Mouse (Mus musculus) heart, postnatal 0 days (tissue): ENCODE data around the gene Cpvl. TPM values are rescaled to one million over a fixed set of nuclear protein-coding genes. Genes with fewer than 3 reads are reported as not detected.

Source experiments
- ATAC-seq: fragments of 200-750 bp; cut with Nextera tagmentation; 2 replicates; pipeline ENCODE4 v1.8.0; 2017; ENCODE audit warnings: low read depth, moderate number of reproducible peaks, moderate library complexity; ENCODE audit not compliant: insufficient read depth
- DNase-seq: peaks from one replicate; pipeline ENCODE4 v3.0.0-alpha.2; 2016; ENCODE audit warnings: low spot score
- H3K27ac ChIP-seq: fragments of 300-500 bp; sonication (generic); 2 replicates; pipeline ENCODE4 v1.5.1; 2014; ENCODE audit warnings: low read depth, mild to moderate bottlenecking
- H3K27me3 ChIP-seq: fragments of 300-500 bp; sonication (generic); 2 replicates; pipeline ENCODE4 v1.6.1; 2014; ENCODE audit warnings: low read length, mixed read lengths; ENCODE audit not compliant: control insufficient read depth, insufficient read depth
- H3K36me3 ChIP-seq: fragments of 300-500 bp; sonication (generic); replicated peaks from 2 replicates; pipeline ENCODE4 v1.6.1; 2014; ENCODE audit warnings: low read length, mixed read lengths; ENCODE audit not compliant: control insufficient read depth, insufficient read depth
- H3K4me1 ChIP-seq: fragments of 300-500 bp; sonication (generic); 2 replicates; pipeline ENCODE4 v1.6.1; 2014; ENCODE audit warnings: antibody characterized with exemption; ENCODE audit not compliant: control insufficient read depth, insufficient read depth
- H3K4me2 ChIP-seq: fragments of 300-500 bp; sonication (generic); 2 replicates; pipeline ENCODE4 v1.6.1; 2014; ENCODE audit warnings: low read depth, mild to moderate bottlenecking, low read length, moderate library complexity
- H3K4me3 ChIP-seq: fragments of 300-500 bp; sonication (generic); 2 replicates; pipeline ENCODE4 v1.5.1; 2014; ENCODE audit warnings: low read depth, low read length
- H3K9ac ChIP-seq: fragments of 300-500 bp; sonication (generic); replicated peaks from 2 replicates; pipeline ENCODE4 v1.6.1; 2014; ENCODE audit warnings: low read depth, low read length, mixed read lengths
- H3K9me3 ChIP-seq: fragments of 300-500 bp; sonication (generic); replicated peaks from 2 replicates; pipeline ENCODE4 v1.6.1; 2016; ENCODE audit warnings: low read length; ENCODE audit not compliant: control insufficient read depth
- CTCF ChIP-seq: IDR thresholded peaks from 2 replicates; pipeline ENCODE4 v1.5.1; 2016; ENCODE audit warnings: antibody characterized with exemption, control low read depth, low read depth
- EP300 ChIP-seq: IDR thresholded peaks from 2 replicates; pipeline ENCODE4 v1.6.1; 2016; ENCODE audit warnings: antibody characterized with exemption, low read depth
- WGBS: fragments of 180-500 bp; shearing (Covaris S2); extraction: QIAGEN DNeasy Blood & Tissue Kit; methylation state at CpG from one replicate; pipeline ENCODE4 v1.1.7; 2014; 5-methylcytosine and 5-hydroxymethylcytosine counted together
- polyA plus RNA-seq: library from polyadenylated mRNA; unstranded; fragments of >200 nt; fragmentation: Nextera tagmentation; extraction: Ambion mirVana; gene quantifications from 2 replicates; pipeline ENCODE4 v1.2.1, GENCODE M21; 2015
- total RNA-seq: library from RNA; depleted of rRNA; stranded (reverse); fragments of >200 nt; gene quantifications from 2 replicates; pipeline ENCODE4 v1.2.3, GENCODE M21; 2014; ENCODE audit warnings: low replicate concordance

Gene Cpvl
- total and polyA plus RNA-seq, 2 experiments from 2014 or later: not detected

DNA sequence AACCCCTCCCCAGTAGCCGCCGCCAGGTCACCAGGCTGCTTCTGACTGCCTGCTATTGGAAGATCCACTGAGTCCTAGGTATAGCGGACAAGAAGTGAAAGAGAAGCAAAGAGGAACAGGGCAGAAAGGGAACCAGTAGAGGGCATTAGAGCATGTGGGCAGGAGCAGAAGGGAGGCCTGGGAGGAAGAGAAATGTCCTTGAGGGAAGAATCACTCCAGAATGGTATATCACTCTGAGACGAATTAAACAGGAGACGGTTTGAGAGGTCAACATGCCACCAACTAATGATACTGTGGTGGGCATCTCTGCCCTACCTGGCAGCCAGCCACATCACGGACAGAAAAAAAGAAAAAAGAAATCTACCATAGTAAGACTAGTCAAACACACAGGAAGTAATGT lies 9.9 kb downstream of the Cpvl start:
- ATAC-seq (0 out of 2 replicates have a peak, but pooled peaks have one; percentile 20), DNase-seq (no peak)
- H3K4me1 ChIP-seq: peaks cover 10% of the 10 kb centered on the region
- H3K27me3 ChIP-seq: no peaks in the 10 kb centered on the region
- WGBS: 70% methylated on average over 6 of the region's 6 CpGs
- H3K4me2 ChIP-seq: no peak overlapping the region
- H3K27ac ChIP-seq: no peak overlapping the region
- no peak overlapping the region for H3K4me3 ChIP-seq
- no peak overlapping the region for H3K9ac ChIP-seq
- TF ChIP-seq CTCF: peak; percentile 46
- no peak for TF ChIP-seq EP300
- H3K36me3 ChIP-seq: no peaks in the 10 kb centered on the region
- H3K9me3 ChIP-seq: no peaks in the 10 kb centered on the region

DNA sequence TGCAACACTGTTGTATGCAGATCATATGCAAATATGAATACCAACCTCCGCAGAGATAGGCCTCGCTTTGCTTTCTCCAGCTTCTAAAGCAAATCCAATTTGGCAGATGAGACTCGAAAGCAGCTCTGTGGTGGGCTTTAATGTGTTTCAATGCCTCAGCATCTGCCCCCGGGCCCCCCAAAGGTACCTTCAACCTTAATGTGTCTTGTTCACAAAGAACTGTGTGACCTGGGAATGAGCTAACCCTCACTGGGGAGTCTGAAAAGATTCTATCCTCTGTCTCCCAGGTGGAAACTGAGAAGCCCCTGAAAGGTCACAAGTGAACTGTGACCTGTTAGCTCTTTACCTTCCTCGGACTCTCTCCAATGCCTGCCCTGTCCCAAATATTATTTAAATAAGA lies 11.9 kb downstream of the Cpvl start:
- Histone ChIP-seq H3K4me2 (no peak overlapping the region), H3K36me3 (no peaks in the 10 kb centered on the region), H3K9ac (no peak overlapping the region), H3K4me3 (no peak overlapping the region), H3K27me3 (no peaks in the 10 kb centered on the region), H3K9me3 (no peaks in the 10 kb centered on the region), H3K4me1 (peaks cover 9% of the 10 kb centered on the region), H3K27ac (no peak overlapping the region)
- ATAC-seq: no peak
- 84% methylated on average over 5 of the region's 5 CpGs for WGBS
- no peak for DNase-seq
- TF ChIP-seq CTCF: no peak
- TF ChIP-seq EP300: no peak

DNA sequence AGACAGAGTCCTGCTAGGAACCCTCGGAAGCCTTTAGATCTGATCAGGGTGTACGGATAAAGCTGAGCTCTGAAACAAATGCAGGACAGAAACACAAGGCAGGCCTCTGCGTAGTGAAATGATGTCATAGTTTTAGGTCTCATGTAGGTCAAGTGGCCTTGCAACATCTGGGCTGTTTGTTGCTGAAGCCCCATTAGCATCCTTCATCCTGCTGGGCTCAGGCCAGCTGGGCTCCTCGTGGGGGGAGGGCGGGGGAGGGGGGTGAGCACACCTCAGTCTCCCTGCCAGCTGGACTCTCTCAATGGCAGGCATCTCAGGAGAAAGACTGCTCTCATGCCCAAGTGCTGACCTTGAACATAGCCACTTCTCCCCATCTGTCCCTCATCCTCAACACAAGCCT lies 12.6 kb downstream of the Cpvl start:
- Histone ChIP-seq H3K9ac (no peak overlapping the region), H3K4me2 (no peak overlapping the region), H3K36me3 (no peaks in the 10 kb centered on the region), H3K27me3 (no peaks in the 10 kb centered on the region), H3K27ac (no peak overlapping the region), H3K4me3 (no peak overlapping the region), H3K9me3 (no peaks in the 10 kb centered on the region), H3K4me1 (peaks cover 9% of the 10 kb centered on the region)
- WGBS: 40% methylated on average over 5 of the region's 5 CpGs
- DNase-seq (no peak), ATAC-seq (no peak)
- no peak for TF ChIP-seq CTCF
- no peak for TF ChIP-seq EP300

DNA sequence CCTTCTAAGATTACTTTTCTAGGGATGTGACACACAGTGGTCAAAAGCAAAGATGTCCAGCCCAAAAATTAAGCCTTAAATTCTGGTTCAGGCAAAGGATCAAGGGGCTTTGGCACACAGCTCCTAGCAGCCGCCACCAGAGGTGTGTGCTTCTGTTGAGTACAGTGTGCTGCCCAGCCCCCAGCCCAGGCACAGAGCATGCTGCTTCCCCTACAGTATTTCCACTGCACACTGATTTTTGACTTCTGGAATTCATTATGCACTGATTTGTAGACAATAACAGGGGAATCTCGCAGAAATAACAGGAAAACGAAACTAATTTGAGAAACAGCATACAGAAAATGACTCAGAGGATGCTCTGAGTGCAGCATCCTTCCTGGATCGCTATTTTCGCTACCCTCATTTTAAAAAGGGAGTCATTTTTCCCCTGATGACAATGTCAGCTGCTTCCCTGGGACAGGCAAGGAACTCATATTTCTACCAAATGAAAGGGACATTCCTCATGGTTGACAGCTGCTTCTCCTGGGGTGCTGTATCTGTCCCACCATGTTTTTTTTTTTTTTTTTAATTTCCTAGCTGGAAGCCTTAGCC lies 14.5 kb downstream of the Cpvl start:
- Histone ChIP-seq H3K36me3 (no peaks in the 10 kb centered on the region), H3K4me2 (no peak overlapping the region), H3K9me3 (no peaks in the 10 kb centered on the region), H3K27ac (peak overlapping the region; percentile 7; the same call in 1 of the 2 replicates), H3K9ac (no peak overlapping the region), H3K4me1 (peaks cover 6% of the 10 kb centered on the region), H3K4me3 (no peak overlapping the region), H3K27me3 (no peaks in the 10 kb centered on the region)
- ATAC-seq (no peak), DNase-seq (no peak)
- TF ChIP-seq CTCF: no peak
- TF ChIP-seq EP300: peak; percentile 48; the same call in 1 of the 2 replicates
- WGBS: 62% methylated on average over 5 of the region's 5 CpGs

DNA sequence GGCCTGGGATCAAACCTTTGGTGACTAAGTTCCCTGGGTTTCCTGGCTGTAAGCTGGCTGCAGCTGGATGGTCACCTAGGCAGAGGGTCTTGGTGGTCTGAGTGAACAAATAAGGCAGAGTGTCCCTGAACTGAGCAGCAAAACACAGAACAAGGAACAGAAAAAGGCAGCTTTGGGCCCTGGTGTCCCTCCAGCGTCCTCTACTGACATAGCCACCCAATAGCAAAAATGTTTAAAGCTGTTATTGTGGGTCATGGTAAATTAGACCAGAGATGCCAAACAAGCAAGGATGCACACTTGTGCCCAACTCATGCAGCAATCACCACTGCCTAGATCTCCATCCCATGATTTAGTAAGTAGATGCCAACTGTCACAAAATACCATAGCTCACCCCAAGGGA lies 16.5 kb downstream of the Cpvl start:
- TF ChIP-seq CTCF (no peak), EP300 (no peak)
- H3K9ac ChIP-seq: no peak overlapping the region
- WGBS: 77% methylated on average over 1 of the region's 1 CpGs
- DNase-seq: no peak
- H3K27ac ChIP-seq: no peak overlapping the region
- ATAC-seq: no peak
- H3K36me3 ChIP-seq: no peaks in the 10 kb centered on the region
- no peak overlapping the region for H3K4me3 ChIP-seq
- no peaks in the 10 kb centered on the region for H3K9me3 ChIP-seq
- no peak overlapping the region for H3K4me2 ChIP-seq
- no peaks in the 10 kb centered on the region for H3K27me3 ChIP-seq
- H3K4me1 ChIP-seq: no peaks in the 10 kb centered on the region

DNA sequence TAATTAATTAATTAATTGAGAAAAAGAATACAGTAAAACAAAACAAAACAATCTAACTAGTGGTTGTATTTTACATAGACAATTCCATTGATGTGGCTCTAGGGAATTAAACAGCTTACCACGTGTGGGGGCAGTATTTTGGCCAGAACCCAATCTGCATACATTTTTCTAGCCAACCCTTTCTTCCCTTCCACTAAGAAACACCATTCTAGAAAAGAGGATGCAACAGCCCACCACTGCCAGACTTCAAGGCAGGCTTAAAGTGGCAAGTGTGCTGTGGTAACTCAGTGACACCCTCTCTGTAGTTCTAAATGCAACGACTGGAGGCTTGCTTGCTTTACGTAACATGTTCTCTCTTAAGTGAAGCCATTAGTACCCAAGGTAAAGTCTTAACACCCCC lies 18.6 kb downstream of the Cpvl start:
- Histone ChIP-seq H3K27ac (no peak overlapping the region), H3K4me3 (no peak overlapping the region), H3K36me3 (no peaks in the 10 kb centered on the region), H3K4me2 (no peak overlapping the region), H3K9ac (no peak overlapping the region), H3K9me3 (no peaks in the 10 kb centered on the region), H3K27me3 (no peaks in the 10 kb centered on the region), H3K4me1 (no peaks in the 10 kb centered on the region)
- ATAC-seq (no peak), DNase-seq (no peak)
- 58% methylated on average over 3 of the region's 3 CpGs for WGBS
- no peak for TF ChIP-seq CTCF
- TF ChIP-seq EP300: no peak
